Mouse (Mus musculus) lung, postnatal 0 days (tissue): ENCODE results near the gene Olfr204.

Experiments
- CTCF ChIP-seq: IDR thresholded peaks from 2 replicates; pipeline ENCODE4 v1.5.1; 2016; ENCODE audit warnings: antibody characterized with exemption, mild to moderate bottlenecking
- EP300 ChIP-seq: IDR thresholded peaks from 2 replicates; pipeline ENCODE4 v1.6.1; 2016; ENCODE audit warnings: antibody characterized with exemption, mild to moderate bottlenecking, control low read depth

- no peak for TF ChIP-seq CTCF
- no peak for TF ChIP-seq EP300
These were observed 31.4 kb downstream of the Olfr204 start, which contains the start of gene Olfr202 for GRCm38 (mm10) chr16:59286693-59287092.
